Mouse (Mus musculus) kidney, adult 2 months (tissue): ENCODE data around the gene Krtcap2. TPM values are rescaled to one million over a fixed set of nuclear protein-coding genes. Genes with fewer than 3 reads are reported as not detected.

Experiments
- DNase-seq: peaks from one replicate; pipeline ENCODE4 v3.0.0; 2021
- H3K27ac ChIP-seq: fragments of 200-500 bp; 2 replicates; pipeline ENCODE4 v1.5.1; 2012; ENCODE audit warnings: low read depth, low read length, control low read depth, inconsistent platforms; ENCODE audit not compliant: insufficient read depth
- H3K27me3 ChIP-seq: fragments of 200-500 bp; replicated peaks from 2 replicates; pipeline ENCODE4 v1.6.1; 2012; ENCODE audit warnings: mild to moderate bottlenecking, moderate library complexity, low read length, inconsistent platforms; ENCODE audit not compliant: control insufficient read depth, insufficient read depth
- H3K36me3 ChIP-seq: fragments of 200-500 bp; 2 replicates; pipeline ENCODE4 v1.6.1; 2012; ENCODE audit warnings: mild to moderate bottlenecking, moderate library complexity, low read length, inconsistent platforms; ENCODE audit not compliant: control insufficient read depth, insufficient read depth
- H3K4me1 ChIP-seq: fragments of 200-500 bp; 2 replicates; pipeline ENCODE4 v1.6.1; 2011; ENCODE audit warnings: low read length; ENCODE audit not compliant: control insufficient read depth, insufficient read depth
- H3K4me3 ChIP-seq: fragments of 200-500 bp; 2 replicates; pipeline ENCODE4 v1.5.1; 2011; ENCODE audit warnings: mild to moderate bottlenecking, low read depth, low read length, control low read depth; ENCODE audit not compliant: insufficient read depth
- CTCF ChIP-seq: fragments of 200-500 bp; conservative IDR thresholded peaks from 2 replicates; pipeline ENCODE4 v1.5.1; 2011; ENCODE audit warnings: low read depth, mild to moderate bottlenecking, control low read depth, low read length, moderate library complexity, mixed read lengths; ENCODE audit not compliant: insufficient read depth, insufficient read length
- POLR2A ChIP-seq: fragments of 200-500 bp; IDR thresholded peaks from one replicate; pipeline ENCODE4 v1.6.1; 2011; ENCODE audit warnings: low read depth, low read length, control low read depth
- WGBS: fragments of 180-500 bp; shearing (Covaris S2); methylation state at CpG from one replicate; pipeline ENCODE4 v1.1.7; 2018; 5-methylcytosine and 5-hydroxymethylcytosine counted together
- polyA plus RNA-seq: library from polyadenylated mRNA; depleted of rRNA; stranded (reverse); fragments of >200 nt; gene quantifications from 2 replicates; pipeline ENCODE4 v1.2.3, GENCODE M21; 2012

The Krtcap2 gene
- polyA plus RNA-seq, 1 experiment = 142 TPM

GRCm38 (mm10) chr3:89260211-89260610, 14.4 kb downstream of the Krtcap2 start:
- TF ChIP-seq CTCF (no peak), POLR2A (no peak)
- Histone ChIP-seq H3K27ac (no peak overlapping the region), H3K4me3 (no peak overlapping the region), H3K36me3 (no peaks in the 10 kb centered on the region), H3K27me3 (no peaks in the 10 kb centered on the region), H3K4me1 (no peaks in the 10 kb centered on the region)
- no peak for DNase-seq
- WGBS = 86% methylated on average over 3 of the region's 3 CpGs

- no peaks in the 10 kb centered on the region for H3K27me3 ChIP-seq
- TF ChIP-seq POLR2A (no peak), CTCF (no peak)
- H3K36me3 ChIP-seq = no peaks in the 10 kb centered on the region
- peak overlapping the region; percentile 53 for H3K27ac ChIP-seq
- no peak overlapping the region for H3K4me3 ChIP-seq
- 73% methylated on average over 10 of the region's 10 CpGs for WGBS
- peaks cover 5% of the 10 kb centered on the region; the same call in 1 of the 2 replicates for H3K4me1 ChIP-seq
- DNase-seq = peak; percentile 72
Observed at GRCm38 (mm10) chr3:89262417-89262816, 16.7 kb downstream of the Krtcap2 start.

- Histone ChIP-seq H3K4me3 (peak overlapping the region; percentile 71), H3K27me3 (no peaks in the 10 kb centered on the region), H3K36me3 (no peaks in the 10 kb centered on the region), H3K4me1 (peaks cover 22% of the 10 kb centered on the region; the same call in 1 of the 2 replicates), H3K27ac (peak overlapping the region; percentile 37)
- TF ChIP-seq CTCF (no peak), POLR2A (peak; percentile 31)
- under 1% methylated on average over 20 of the region's 20 CpGs for WGBS
- peak; percentile 90 for DNase-seq
Observed at GRCm38 (mm10) chr3:89266439-89266893, 20.7 kb downstream of the Krtcap2 start.

- H3K4me1 ChIP-seq = peaks cover 22% of the 10 kb centered on the region; the same call in 1 of the 2 replicates
- WGBS = 83% methylated on average over 8 of the region's 8 CpGs
- H3K27ac ChIP-seq = no peak overlapping the region
- H3K27me3 ChIP-seq = no peaks in the 10 kb centered on the region
- peaks cover 5% of the 10 kb centered on the region; the same call in 1 of the 2 replicates for H3K36me3 ChIP-seq
- TF ChIP-seq CTCF (no peak), POLR2A (no peak)
- H3K4me3 ChIP-seq = no peak overlapping the region
- DNase-seq = no peak
Observed at GRCm38 (mm10) chr3:89268916-89269315, 23.1 kb downstream of the Krtcap2 start.

GRCm38 (mm10) chr3:89270051-89270755, 24.4 kb downstream of the Krtcap2 start, which contains the start of gene Slc50a1:
Gene Slc50a1, minus strand, starts transcription at chr3:89270570.
- DNase-seq = peak; percentile 91
- TF ChIP-seq POLR2A = peak; percentile 38
- peak; percentile 42 for TF ChIP-seq CTCF
- Histone ChIP-seq H3K4me1 (peaks cover 22% of the 10 kb centered on the region; the same call in 1 of the 2 replicates), H3K27ac (peak within 1 kb of the TSS; percentile 62), H3K4me3 (peak within 1 kb of the TSS; percentile 58), H3K36me3 (peaks cover 6% of the 10 kb centered on the region), H3K27me3 (no peaks in the 10 kb centered on the region)
- WGBS = 2% methylated on average over 39 of the region's 39 CpGs

GRCm38 (mm10) chr3:89270891-89271290, 25.1 kb downstream of the Krtcap2 start:
- Histone ChIP-seq H3K4me3 (no peak overlapping the region), H3K27me3 (no peaks in the 10 kb centered on the region)
- peak; percentile 47 for DNase-seq

GRCm38 (mm10) chr3:89271760-89272159, 26.0 kb downstream of the Krtcap2 start:
- Histone ChIP-seq H3K27me3 (no peaks in the 10 kb centered on the region), H3K4me1 (peaks cover 30% of the 10 kb centered on the region; the same call in 1 of the 2 replicates), H3K27ac (no peak overlapping the region), H3K36me3 (peaks cover 8% of the 10 kb centered on the region), H3K4me3 (no peak overlapping the region)
- 40% methylated on average over 6 of the region's 6 CpGs for WGBS
- DNase-seq = peak; percentile 62
- TF ChIP-seq CTCF = no peak
- TF ChIP-seq POLR2A = no peak

More at GRCm38 (mm10) chr3:89270891-89271290, 25.1 kb downstream of the Krtcap2 start:
- H3K36me3 ChIP-seq = peaks cover 8% of the 10 kb centered on the region
- peaks cover 28% of the 10 kb centered on the region; the same call in 1 of the 2 replicates for H3K4me1 ChIP-seq
- TF ChIP-seq CTCF = no peak
- TF ChIP-seq POLR2A = no peak
- peak overlapping the region; percentile 17 for H3K27ac ChIP-seq
- 35% methylated on average over 6 of the region's 6 CpGs for WGBS
